Mouse (Mus musculus): ENCODE data around the gene Fktn. TPM values are rescaled to one million over a fixed set of nuclear protein-coding genes. Genes with fewer than 3 reads are reported as not detected.
"Not testable (repeated sequence)": the region's sequence is repeated elsewhere in the genome, so short reads cannot be mapped to it uniquely, and the experiment has no call there.

The Fktn gene
- 10 to 100 TPM in 10 of 26 experiments, 1 to 10 TPM in 16; 1.6 to 15.0 (median 9.1) TPM for total RNA-seq (2018; cell fraction: chromatin; rRNA removed)
- total RNA-seq (2018; cell fraction: cytosol; rRNA removed), result 1 to 10 TPM; 3.1 to 6.9 (median 4.6) TPM
- 10 to 100 TPM in 7 of 26 experiments, 1 to 10 TPM in 19; 3.5 to 14.6 (median 8.7) TPM for total RNA-seq (2018; cell fraction: nucleus; rRNA removed)
- 3.8 to 5.8 TPM (median 5.8 TPM) in 3 replicates for polyA plus RNA-seq (2018)

GRCm38 (mm10) chr4:53713704-53714050 lies at the start of gene Fktn:
Gene Fktn, plus strand, starts transcription at chr4:53713998.
- 0% methylated on average over 7 of the region's 7 CpGs for WGBS (ENCODE audit: missing documents)
- H3K79me2 ChIP-seq (ENCODE audit: inconsistent target), result no peaks in the 10 kb centered on the region
- peak within 1 kb of the TSS; percentile 78 for H3K4me3 ChIP-seq (ENCODE audit: inconsistent target)
- H3K36me3 ChIP-seq (ENCODE audit: inconsistent target), result no peaks in the 10 kb centered on the region
- H3K27ac ChIP-seq, result no peak within 1 kb of the TSS

GRCm38 (mm10) chr4:53682092-53682491 lies 31.7 kb upstream of the Fktn start:
- H3K27ac ChIP-seq, result no peak overlapping the region
- H3K79me2 ChIP-seq (ENCODE audit: inconsistent target), result no peaks in the 10 kb centered on the region
- WGBS (ENCODE audit: missing documents), result 42% methylated on average over 8 of the region's 8 CpGs
- no peak overlapping the region for H3K4me3 ChIP-seq (ENCODE audit: inconsistent target)
- no peaks in the 10 kb centered on the region for H3K36me3 ChIP-seq (ENCODE audit: inconsistent target)

GRCm38 (mm10) chr4:53688965-53689364 lies 24.8 kb upstream of the Fktn start:
- Histone ChIP-seq H3K79me2 (ENCODE audit: inconsistent target) (no peaks in the 10 kb centered on the region), H3K36me3 (ENCODE audit: inconsistent target) (no peaks in the 10 kb centered on the region), H3K27ac (no peak overlapping the region), H3K4me3 (ENCODE audit: inconsistent target) (no peak overlapping the region)
- WGBS (ENCODE audit: missing documents), result 90% methylated on average over 4 of the region's 4 CpGs

GRCm38 (mm10) chr4:53691418-53691817 lies 22.4 kb upstream of the Fktn start:
- Histone ChIP-seq H3K4me3 (ENCODE audit: inconsistent target) (no peak overlapping the region), H3K36me3 (ENCODE audit: inconsistent target) (no peaks in the 10 kb centered on the region), H3K79me2 (ENCODE audit: inconsistent target) (no peaks in the 10 kb centered on the region), H3K27ac (no peak overlapping the region)
- WGBS (ENCODE audit: missing documents), result 80% methylated on average over 1 of the region's 1 CpGs

- not testable (repeated sequence) for H3K36me3 ChIP-seq (ENCODE audit: inconsistent target); H3K4me3 ChIP-seq (ENCODE audit: inconsistent target); H3K79me2 ChIP-seq (ENCODE audit: inconsistent target); H3K27ac ChIP-seq
Measured at GRCm38 (mm10) chr4:53709166-53709565, 4.6 kb upstream of the Fktn start.

GRCm38 (mm10) chr4:53710021-53710420 lies 3.8 kb upstream of the Fktn start:
- WGBS (ENCODE audit: missing documents), result 100% methylated on average over 2 of the region's 2 CpGs
- Histone ChIP-seq H3K36me3 (ENCODE audit: inconsistent target) (no peaks in the 10 kb centered on the region), H3K79me2 (ENCODE audit: inconsistent target) (no peaks in the 10 kb centered on the region), H3K4me3 (ENCODE audit: inconsistent target) (no peak overlapping the region), H3K27ac (no peak overlapping the region)

GRCm38 (mm10) chr4:53710555-53711328 lies 3.1 kb upstream of the Fktn start:
- no peaks in the 10 kb centered on the region for H3K36me3 ChIP-seq (ENCODE audit: inconsistent target)
- WGBS (ENCODE audit: missing documents), result 79% methylated on average over 6 of the region's 6 CpGs
- no peaks in the 10 kb centered on the region for H3K79me2 ChIP-seq (ENCODE audit: inconsistent target)
- H3K4me3 ChIP-seq (ENCODE audit: inconsistent target), result no peak overlapping the region
- no peak overlapping the region for H3K27ac ChIP-seq

GRCm38 (mm10) chr4:53714051-53714814 lies 435 bp downstream of the Fktn start:
- WGBS (ENCODE audit: missing documents), result under 1% methylated on average over 58 of the region's 58 CpGs
- Histone ChIP-seq H3K36me3 (ENCODE audit: inconsistent target) (no peaks in the 10 kb centered on the region), H3K4me3 (ENCODE audit: inconsistent target) (peak overlapping the region; percentile 78), H3K79me2 (ENCODE audit: inconsistent target) (no peaks in the 10 kb centered on the region), H3K27ac (no peak overlapping the region)

- H3K79me2 ChIP-seq (ENCODE audit: inconsistent target), result no peaks in the 10 kb centered on the region
- H3K36me3 ChIP-seq (ENCODE audit: inconsistent target), result no peaks in the 10 kb centered on the region
- no peak overlapping the region for H3K27ac ChIP-seq
Measured at GRCm38 (mm10) chr4:53715977-53716376, 2.2 kb downstream of the Fktn start.

GRCm38 (mm10) chr4:53717546-53717945 lies 3.7 kb downstream of the Fktn start:
- Histone ChIP-seq H3K36me3 (ENCODE audit: inconsistent target) (no peaks in the 10 kb centered on the region), H3K79me2 (ENCODE audit: inconsistent target) (no peaks in the 10 kb centered on the region), H3K4me3 (ENCODE audit: inconsistent target) (no peak overlapping the region), H3K27ac (no peak overlapping the region)
- WGBS (ENCODE audit: missing documents), result 84% methylated on average over 4 of the region's 4 CpGs

More at GRCm38 (mm10) chr4:53715977-53716376, 2.2 kb downstream of the Fktn start:
- no peak overlapping the region for H3K4me3 ChIP-seq (ENCODE audit: inconsistent target)

GRCm38 (mm10) chr4:53718261-53718660 lies 4.5 kb downstream of the Fktn start:
- 85% methylated on average over 5 of the region's 5 CpGs for WGBS (ENCODE audit: missing documents)
- Histone ChIP-seq H3K36me3 (ENCODE audit: inconsistent target) (no peaks in the 10 kb centered on the region), H3K79me2 (ENCODE audit: inconsistent target) (no peaks in the 10 kb centered on the region), H3K27ac (no peak overlapping the region), H3K4me3 (ENCODE audit: inconsistent target) (no peak overlapping the region)

- 93% methylated on average over 4 of the region's 4 CpGs for WGBS (ENCODE audit: missing documents)
Measured at GRCm38 (mm10) chr4:53722506-53722905, 8.7 kb downstream of the Fktn start.

GRCm38 (mm10) chr4:53726100-53726499 lies 12.3 kb downstream of the Fktn start:
- H3K4me3 ChIP-seq (ENCODE audit: inconsistent target); H3K36me3 ChIP-seq (ENCODE audit: inconsistent target): not testable (repeated sequence)
- 100% methylated on average over 1 of the region's 2 CpGs for WGBS (ENCODE audit: missing documents)

More at GRCm38 (mm10) chr4:53722506-53722905, 8.7 kb downstream of the Fktn start:
- Histone ChIP-seq H3K4me3 (ENCODE audit: inconsistent target) (no peak overlapping the region), H3K36me3 (ENCODE audit: inconsistent target) (no peaks in the 10 kb centered on the region), H3K79me2 (ENCODE audit: inconsistent target) (no peaks in the 10 kb centered on the region), H3K27ac (no peak overlapping the region)

GRCm38 (mm10) chr4:53728121-53728520 lies 14.3 kb downstream of the Fktn start:
- no peaks in the 10 kb centered on the region for H3K79me2 ChIP-seq (ENCODE audit: inconsistent target)
- no CpG with 5 or more reads among the region's 1 CpGs for WGBS (ENCODE audit: missing documents)
- no peak overlapping the region for H3K27ac ChIP-seq
- H3K36me3 ChIP-seq (ENCODE audit: inconsistent target), result no peaks in the 10 kb centered on the region
- H3K4me3 ChIP-seq (ENCODE audit: inconsistent target), result no peak overlapping the region

More at GRCm38 (mm10) chr4:53726100-53726499, 12.3 kb downstream of the Fktn start:
- not testable (repeated sequence) for H3K27ac ChIP-seq; H3K79me2 ChIP-seq (ENCODE audit: inconsistent target)
